Comparison of ENCODE assay signal across 16 mouse cellular contexts in the genomic region with DNA sequence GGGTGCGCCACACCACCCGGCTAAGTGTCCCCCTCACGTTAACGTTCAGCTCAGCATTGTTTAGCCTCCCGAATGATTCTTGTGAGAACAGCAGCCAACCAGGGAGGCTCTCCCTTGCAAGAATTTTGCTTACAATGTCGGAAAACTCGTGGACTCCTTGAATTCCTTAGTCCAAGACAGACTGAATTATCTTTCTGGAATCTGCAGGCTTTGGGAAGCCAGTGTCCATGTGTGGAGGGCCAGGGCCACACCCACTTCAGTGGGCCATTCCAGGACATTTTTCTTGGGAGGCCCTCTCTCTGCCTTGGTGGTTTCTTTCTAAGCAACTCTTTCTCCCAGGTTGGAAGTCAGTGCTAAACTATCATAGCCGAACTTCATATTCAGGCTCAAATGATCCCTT. TPM values are rescaled to one million over a fixed set of nuclear protein-coding genes. Genes with fewer than 3 reads are reported as not detected.
DNase-seq lines count a peak whose midpoint lies in the region; ATAC-seq and TF ChIP-seq lines count a peak whose summit lies in the region.
"Had no signal": no experiment of that assay in that cellular context is flagged by ENCODE, and none has a peak within 500 bp of the region (broad histone marks: within the 10 kb centered on the region; RNA-seq: fewer than 3 reads in every experiment).

No protein-coding gene starts in this region.

- no peak overlapping the region for H3K4me2 ChIP-seq in lung, embryonic 14.5 days
- no peak overlapping the region for H3K4me2 ChIP-seq in midbrain, embryonic 13.5 days (replicated peaks)
- H3K4me2 ChIP-seq: forebrain, embryonic 15.5 days; heart, embryonic 12.5 days; liver, embryonic 15.5 days; midbrain, embryonic 15.5 days had no signal

- H3K36me3 ChIP-seq in lung, embryonic 14.5 days (ENCODE audit: insufficient read depth): no peaks in the 10 kb centered on the region
- H3K36me3 ChIP-seq in limb, embryonic 10.5 days: no peaks in the 10 kb centered on the region
- H3K36me3 ChIP-seq in midbrain, embryonic 13.5 days: no peaks in the 10 kb centered on the region
- H3K36me3 ChIP-seq: forebrain, embryonic 15.5 days; heart, embryonic 12.5 days; liver, embryonic 15.5 days; midbrain, embryonic 15.5 days had no signal

- WGBS in lung, embryonic 14.5 days: 58% methylated on average over 8 of the region's 8 CpGs
- 94% methylated on average over 8 of the region's 8 CpGs for WGBS in limb, embryonic 10.5 days
- 93% methylated on average over 8 of the region's 8 CpGs for WGBS in midbrain, embryonic 13.5 days

- ATAC-seq in lung, embryonic 14.5 days (ENCODE audit: insufficient read depth): no peak
- no peak for ATAC-seq in midbrain, embryonic 13.5 days
- ATAC-seq: forebrain, embryonic 15.5 days; midbrain, embryonic 15.5 days had no signal

- intact Hi-C loops in gastrocnemius, adult 2 months (cut with DNase I): no loop called here
- intact Hi-C loops in gastrocnemius, postnatal 36 days (cut with DNase I): no loop called here

- peaks cover 23% of the 10 kb centered on the region for H3K4me1 ChIP-seq in lung, embryonic 14.5 days (ENCODE audit: insufficient read depth)
- peaks cover 22% of the 10 kb centered on the region for H3K4me1 ChIP-seq in limb, embryonic 10.5 days
- peaks cover 19% of the 10 kb centered on the region for H3K4me1 ChIP-seq in midbrain, embryonic 13.5 days (replicated peaks)
- H3K4me1 ChIP-seq: forebrain, embryonic 15.5 days; liver, embryonic 15.5 days had no signal

- DNase-seq in gastrocnemius, adult 2 months: peak; percentile 45
- DNase-seq in gastrocnemius, postnatal 36 days: no peak
- peak; percentile 28 for DNase-seq in lung, embryonic 14.5 days
- no peak for DNase-seq in lung, postnatal 14 days
- DNase-seq in limb, embryonic 10.5 days (ENCODE audit: low spot score): no peak
- DNase-seq in right cerebral cortex, adult 2 months (ENCODE audit: low spot score in 2 of 2): no peak
- DNase-seq in frontal cortex, postnatal 36 days (ENCODE audit: low spot score in 2 of 2): no peak
- DNase-seq: cerebellum, postnatal 14 days; kidney, postnatal 36 days; left cerebral cortex, postnatal 4 days; right cerebral cortex, postnatal 25 days had no signal

- H3K27ac ChIP-seq in gastrocnemius, adult 2 months: peak overlapping the region; percentile 51
- H3K27ac ChIP-seq in lung, embryonic 14.5 days (ENCODE audit: low read depth): peak overlapping the region; percentile 91; the same call in 1 of the 2 replicates
- H3K27ac ChIP-seq in limb, embryonic 10.5 days: peak overlapping the region; percentile 79; the same call in 1 of the 2 replicates
- H3K27ac ChIP-seq in midbrain, embryonic 13.5 days: no peak overlapping the region
- H3K27ac ChIP-seq: forebrain, embryonic 15.5 days; liver, embryonic 15.5 days; midbrain, embryonic 15.5 days had no signal

- no peaks in the 10 kb centered on the region for H3K9me3 ChIP-seq in lung, embryonic 14.5 days (ENCODE audit: low read depth, low read length)
- no peaks in the 10 kb centered on the region for H3K9me3 ChIP-seq in limb, embryonic 10.5 days (replicated peaks)
- no peaks in the 10 kb centered on the region for H3K9me3 ChIP-seq in midbrain, embryonic 13.5 days
- H3K9me3 ChIP-seq: forebrain, embryonic 15.5 days; heart, embryonic 12.5 days; liver, embryonic 15.5 days; midbrain, embryonic 15.5 days had no signal

- no peak overlapping the region for H3K9ac ChIP-seq in lung, embryonic 14.5 days
- no peak overlapping the region for H3K9ac ChIP-seq in midbrain, embryonic 13.5 days (replicated peaks)
- H3K9ac ChIP-seq: forebrain, embryonic 15.5 days; heart, embryonic 12.5 days; liver, embryonic 15.5 days; midbrain, embryonic 15.5 days had no signal

- H3K27me3 ChIP-seq in lung, embryonic 14.5 days (ENCODE audit: insufficient read depth, low read length): no peaks in the 10 kb centered on the region
- no peaks in the 10 kb centered on the region for H3K27me3 ChIP-seq in limb, embryonic 10.5 days (ENCODE audit: low read depth, poor library complexity, severe bottlenecking)
- H3K27me3 ChIP-seq in midbrain, embryonic 13.5 days: peaks cover 7% of the 10 kb centered on the region; the same call in 1 of the 2 replicates
- H3K27me3 ChIP-seq: forebrain, embryonic 15.5 days; heart, embryonic 12.5 days; midbrain, embryonic 15.5 days had no signal

- H3K4me3 ChIP-seq in gastrocnemius, adult 2 months: no peak overlapping the region
- no peak overlapping the region for H3K4me3 ChIP-seq in lung, embryonic 14.5 days (ENCODE audit: low read depth, low read length)
- H3K4me3 ChIP-seq in limb, embryonic 10.5 days: no peak overlapping the region
- H3K4me3 ChIP-seq in midbrain, embryonic 13.5 days (replicated peaks): no peak overlapping the region
- H3K4me3 ChIP-seq: forebrain, embryonic 15.5 days; heart, embryonic 12.5 days; liver, embryonic 15.5 days; midbrain, embryonic 15.5 days had no signal

- no peak for TF ChIP-seq CTCF in gastrocnemius, adult 2 months (IDR thresholded peaks at IDR 0.05)
- TF ChIP-seq CTCF in lung, embryonic 14.5 days (IDR thresholded peaks at IDR 0.05; ENCODE audit: low read depth): no peak

RNA-seq across cellular contexts. Expression of a gene that starts 46.6 kb away (rescaled TPM):
- 1 to 10 TPM; 7.7 to 7.8 TPM for total RNA-seq in gastrocnemius, adult 2 months (2021)
- 1 to 10 TPM; 5.9 to 7.7 TPM for total RNA-seq in gastrocnemius, postnatal 36 days (2021)
- 18.0 and 19.3 TPM in 2 replicates for polyA plus RNA-seq in lung, embryonic 14.5 days (2014; fragmentation: Nextera tagmentation; extraction: Ambion mirVana)
- polyA plus RNA-seq in limb, embryonic 10.5 days (2016; fragmentation: Nextera tagmentation; extraction: Ambion mirVana): 10.8 and 13.7 TPM in 2 replicates
- polyA plus RNA-seq in midbrain, embryonic 13.5 days (2015; fragmentation: Nextera tagmentation; extraction: Ambion mirVana): 31.4 and 33.4 TPM in 2 replicates

Comparison
In these comparisons a context has a peak if more than half of its experiments do, and no peak if none do; other contexts are left out.
1. DNase-seq: peak in gastrocnemius, adult 2 months (single experiment) and lung, embryonic 14.5 days (single experiment); none in gastrocnemius, postnatal 36 days (0 of 2), lung, postnatal 14 days (single experiment), limb, embryonic 10.5 days (single experiment), right cerebral cortex, adult 2 months (0 of 2) and frontal cortex, postnatal 36 days (0 of 2).